Mouse (Mus musculus) forebrain, postnatal 0 days (tissue): ENCODE data around the gene Sgip1. TPM values are rescaled to one million over a fixed set of nuclear protein-coding genes. Genes with fewer than 3 reads are reported as not detected.

Experiments used
- ATAC-seq: fragments of 200-750 bp; cut with Nextera tagmentation; 2 replicates; pipeline ENCODE4 v1.8.0; 2017; ENCODE audit warnings: mild to moderate bottlenecking, moderate library complexity
- DNase-seq: peaks from one replicate; pipeline ENCODE4 v3.0.0-alpha.2; 2015
- H3K27ac ChIP-seq: fragments of 300-500 bp; sonication (generic); 2 replicates; pipeline ENCODE4 v1.5.1; 2014; ENCODE audit warnings: low read depth, mild to moderate bottlenecking, antibody characterized with exemption, low read length, moderate library complexity, mixed read lengths
- H3K27me3 ChIP-seq: fragments of 300-500 bp; sonication (generic); 2 replicates; pipeline ENCODE4 v1.6.1; 2014; ENCODE audit warnings: mild to moderate bottlenecking, low read length, mixed read lengths; ENCODE audit not compliant: insufficient read depth
- H3K36me3 ChIP-seq: fragments of 300-500 bp; sonication (generic); 2 replicates; pipeline ENCODE4 v1.6.1; 2014; ENCODE audit warnings: mild to moderate bottlenecking, moderate library complexity; ENCODE audit not compliant: insufficient read depth
- H3K4me1 ChIP-seq: fragments of 300-500 bp; sonication (generic); 2 replicates; pipeline ENCODE4 v1.6.1; 2014; ENCODE audit warnings: antibody characterized with exemption; ENCODE audit not compliant: insufficient read depth
- H3K4me2 ChIP-seq: fragments of 300-500 bp; sonication (generic); 2 replicates; pipeline ENCODE4 v1.6.1; 2014; ENCODE audit warnings: low read depth, mild to moderate bottlenecking, moderate library complexity
- H3K4me3 ChIP-seq: fragments of 300-500 bp; sonication (generic); 2 replicates; pipeline ENCODE4 v1.5.1; 2014; ENCODE audit warnings: low read depth, low read length, mixed read lengths
- H3K9ac ChIP-seq: fragments of 300-500 bp; sonication (generic); 2 replicates; pipeline ENCODE4 v1.6.1; 2014; ENCODE audit warnings: mild to moderate bottlenecking
- H3K9me3 ChIP-seq: fragments of 300-500 bp; sonication (generic); 2 replicates; pipeline ENCODE4 v1.6.1; 2016; ENCODE audit warnings: low read length
- CTCF ChIP-seq: sonication (generic); IDR thresholded peaks from 2 replicates; pipeline ENCODE4 v1.5.1; 2016; ENCODE audit warnings: antibody characterized with exemption, control low read depth, low read depth
- WGBS: fragments of 180-500 bp; shearing (Covaris S2); extraction: QIAGEN DNeasy Blood & Tissue Kit; methylation state at CpG from one replicate; pipeline ENCODE4 v1.1.7; 2014; 5-methylcytosine and 5-hydroxymethylcytosine counted together
- polyA plus RNA-seq: library from polyadenylated mRNA; unstranded; fragments of >200 nt; fragmentation: Nextera tagmentation; extraction: Ambion mirVana; gene quantifications from 2 replicates; pipeline ENCODE4 v1.2.1, GENCODE M21; 2015
- total RNA-seq: library from RNA; depleted of rRNA; stranded (reverse); fragments of >200 nt; gene quantifications from 2 replicates; pipeline ENCODE4 v1.2.3, GENCODE M21; 2014

Sgip1 gene
- total and polyA plus RNA-seq, 2 experiments from 2014 or later: 59.4 to 61.4 TPM

DNA sequence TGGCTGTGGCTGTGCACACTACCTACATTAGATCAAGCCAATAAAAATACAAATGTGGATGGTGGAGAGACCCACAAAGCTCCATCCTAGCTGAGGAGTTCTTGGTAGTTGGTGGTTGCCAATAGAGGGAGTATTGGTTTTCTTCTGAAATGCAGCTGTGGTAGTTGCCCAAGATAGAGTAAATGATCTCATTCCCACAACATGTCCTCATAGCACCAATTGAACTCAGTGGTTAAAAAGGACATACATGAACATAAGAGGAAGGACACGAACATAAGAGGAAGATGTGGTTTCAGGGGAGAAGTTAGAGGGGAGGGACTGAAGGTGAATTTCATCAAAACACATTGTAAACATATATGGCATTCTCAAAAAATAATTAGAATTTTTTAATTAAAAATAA is 21.1 kb upstream of the Sgip1 start:
- no peak overlapping the region for H3K4me2 ChIP-seq
- H3K4me3 ChIP-seq: no peak overlapping the region
- TF ChIP-seq CTCF: no peak
- H3K9me3 ChIP-seq: no peaks in the 10 kb centered on the region
- no peak overlapping the region for H3K27ac ChIP-seq
- H3K9ac ChIP-seq: no peak overlapping the region
- H3K4me1 ChIP-seq: no peaks in the 10 kb centered on the region
- no peaks in the 10 kb centered on the region for H3K36me3 ChIP-seq
- 89% methylated on average over 1 of the region's 1 CpGs for WGBS
- ATAC-seq (no peak), DNase-seq (no peak)
- no peaks in the 10 kb centered on the region for H3K27me3 ChIP-seq

DNA sequence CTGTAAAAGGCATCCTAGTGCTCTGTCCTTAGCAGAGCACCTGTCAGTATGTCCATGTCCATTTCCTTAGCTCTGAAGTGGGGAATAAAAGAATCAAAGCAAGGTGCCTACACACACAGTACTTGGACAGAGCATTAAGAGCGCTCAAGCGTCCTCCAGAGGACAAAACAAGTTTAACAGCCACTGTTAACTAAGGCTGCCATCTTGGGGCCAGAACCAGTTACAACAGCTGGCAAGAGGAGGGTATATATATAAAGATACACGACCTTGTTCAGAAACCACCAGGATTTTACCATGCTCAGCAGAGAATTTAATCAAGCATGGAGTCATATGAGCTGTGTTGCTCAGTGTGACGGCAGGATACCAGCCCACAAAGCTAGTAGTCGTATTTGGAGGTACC is 16.7 kb upstream of the Sgip1 start:
- ATAC-seq: no peak
- DNase-seq: no peak

DNA sequence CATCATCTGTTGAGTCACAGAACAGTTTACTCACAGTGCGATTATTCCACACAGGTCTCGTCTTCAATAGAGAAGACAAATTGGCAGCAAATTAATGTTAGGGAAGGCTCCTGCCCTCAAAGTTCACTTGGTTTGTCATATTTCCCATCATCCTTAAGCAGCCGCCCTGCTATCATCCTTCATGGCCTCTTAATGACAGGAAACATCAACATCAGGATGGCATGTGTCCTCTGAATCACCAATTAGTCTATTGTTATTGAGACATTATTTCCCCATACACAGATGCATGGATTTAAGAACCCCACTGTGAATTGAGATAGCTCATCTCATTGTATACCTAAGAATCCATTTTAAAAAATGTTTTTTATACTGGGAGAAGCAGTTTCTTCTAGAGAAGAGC is 10.1 kb upstream of the Sgip1 start:
- no peak for ATAC-seq

More for the DNA sequence above, 16.7 kb upstream of the Sgip1 start:
- Histone ChIP-seq H3K9me3 (no peaks in the 10 kb centered on the region), H3K27ac (no peak overlapping the region), H3K4me1 (no peaks in the 10 kb centered on the region), H3K27me3 (no peaks in the 10 kb centered on the region), H3K4me3 (no peak overlapping the region), H3K9ac (no peak overlapping the region), H3K36me3 (no peaks in the 10 kb centered on the region), H3K4me2 (no peak overlapping the region)
- no peak for TF ChIP-seq CTCF
- 72% methylated on average over 5 of the region's 5 CpGs for WGBS

DNA sequence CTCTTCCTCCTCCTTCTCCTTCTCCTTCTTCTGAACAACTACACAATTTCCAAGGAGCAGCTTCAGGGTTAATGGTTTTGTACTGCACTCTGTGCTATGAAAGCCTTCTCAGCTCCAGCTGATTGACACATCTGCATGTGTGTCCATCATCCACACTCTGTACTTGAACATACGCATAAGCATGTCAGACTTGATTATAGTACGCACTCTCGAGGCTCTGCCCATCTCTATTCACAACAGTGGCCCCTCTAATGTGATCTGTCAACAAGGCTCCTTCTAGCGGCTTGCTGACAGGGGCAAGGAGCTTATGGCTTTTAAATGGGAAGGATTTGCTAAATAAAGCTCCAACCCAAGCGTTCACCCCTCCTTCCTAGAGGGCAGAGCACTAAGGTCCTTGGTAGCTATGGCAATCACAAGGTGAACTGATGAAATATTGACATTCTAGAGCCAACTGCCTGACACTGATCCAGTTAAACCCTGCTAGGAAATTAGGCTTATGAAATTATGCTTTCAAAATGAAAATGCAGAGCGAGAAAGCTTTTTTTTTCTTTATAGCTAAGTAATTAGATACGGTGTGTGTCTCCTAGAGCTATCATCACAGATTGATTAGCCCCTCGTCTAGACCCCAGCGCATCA is 7.0 kb upstream of the Sgip1 start:
- H3K36me3 ChIP-seq: no peaks in the 10 kb centered on the region
- ATAC-seq (no peak), DNase-seq (no peak)
- H3K27me3 ChIP-seq: no peaks in the 10 kb centered on the region
- 61% methylated on average over 9 of the region's 9 CpGs for WGBS
- H3K9ac ChIP-seq: no peak overlapping the region
- TF ChIP-seq CTCF: no peak
- H3K4me2 ChIP-seq: no peak overlapping the region
- H3K4me1 ChIP-seq: no peaks in the 10 kb centered on the region
- no peak overlapping the region for H3K27ac ChIP-seq
- H3K4me3 ChIP-seq: no peak overlapping the region
- no peaks in the 10 kb centered on the region for H3K9me3 ChIP-seq

More for the DNA sequence above, 10.1 kb upstream of the Sgip1 start:
- Histone ChIP-seq H3K9me3 (no peaks in the 10 kb centered on the region), H3K4me1 (no peaks in the 10 kb centered on the region), H3K9ac (no peak overlapping the region), H3K4me3 (no peak overlapping the region), H3K27ac (no peak overlapping the region), H3K27me3 (no peaks in the 10 kb centered on the region), H3K36me3 (no peaks in the 10 kb centered on the region), H3K4me2 (no peak overlapping the region)
- TF ChIP-seq CTCF: no peak
- no peak for DNase-seq
- 90% methylated on average over 3 of the region's 3 CpGs for WGBS

DNA sequence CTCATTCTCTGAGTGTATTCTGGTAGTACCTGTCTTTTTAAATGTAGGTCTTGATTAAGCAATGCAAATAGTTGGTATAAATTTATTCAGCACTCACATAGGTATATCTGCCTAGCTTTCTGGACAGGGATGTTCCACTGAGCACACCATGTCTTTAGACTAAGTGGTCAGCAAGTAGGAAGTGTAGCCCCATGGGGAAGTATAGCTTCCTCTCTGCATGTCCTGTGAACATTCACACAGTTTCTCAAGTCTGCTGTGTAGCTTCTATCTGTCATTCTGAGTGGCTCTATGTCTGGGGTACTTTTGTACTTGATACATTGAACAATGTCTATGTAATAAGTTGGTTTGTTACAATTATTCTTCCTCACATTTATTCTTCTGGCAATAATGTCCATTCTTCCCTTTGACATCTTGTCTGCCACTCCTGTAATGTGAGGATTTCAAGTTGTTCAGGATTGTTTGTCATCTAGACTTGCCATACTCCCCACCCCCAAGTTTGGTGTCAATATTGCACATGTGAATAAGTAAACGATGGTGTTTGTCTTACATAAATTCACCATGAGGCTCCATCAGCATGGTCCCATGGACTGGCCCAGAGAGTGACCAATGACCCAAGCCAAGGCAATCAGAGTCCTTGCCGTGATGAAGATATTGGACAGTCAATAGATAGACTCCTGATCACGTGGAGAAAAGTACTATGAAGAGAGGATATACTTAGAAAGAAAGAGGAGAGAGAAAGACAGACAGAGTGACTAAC is 12.4 kb downstream of the Sgip1 start:
- WGBS: 71% methylated on average over 3 of the region's 3 CpGs
- Histone ChIP-seq H3K4me2 (no peak overlapping the region), H3K9me3 (no peaks in the 10 kb centered on the region), H3K27me3 (no peaks in the 10 kb centered on the region), H3K9ac (no peak overlapping the region), H3K36me3 (no peaks in the 10 kb centered on the region), H3K27ac (no peak overlapping the region), H3K4me1 (no peaks in the 10 kb centered on the region), H3K4me3 (no peak overlapping the region)
- ATAC-seq: no peak
- no peak for DNase-seq
- TF ChIP-seq CTCF: no peak

DNA sequence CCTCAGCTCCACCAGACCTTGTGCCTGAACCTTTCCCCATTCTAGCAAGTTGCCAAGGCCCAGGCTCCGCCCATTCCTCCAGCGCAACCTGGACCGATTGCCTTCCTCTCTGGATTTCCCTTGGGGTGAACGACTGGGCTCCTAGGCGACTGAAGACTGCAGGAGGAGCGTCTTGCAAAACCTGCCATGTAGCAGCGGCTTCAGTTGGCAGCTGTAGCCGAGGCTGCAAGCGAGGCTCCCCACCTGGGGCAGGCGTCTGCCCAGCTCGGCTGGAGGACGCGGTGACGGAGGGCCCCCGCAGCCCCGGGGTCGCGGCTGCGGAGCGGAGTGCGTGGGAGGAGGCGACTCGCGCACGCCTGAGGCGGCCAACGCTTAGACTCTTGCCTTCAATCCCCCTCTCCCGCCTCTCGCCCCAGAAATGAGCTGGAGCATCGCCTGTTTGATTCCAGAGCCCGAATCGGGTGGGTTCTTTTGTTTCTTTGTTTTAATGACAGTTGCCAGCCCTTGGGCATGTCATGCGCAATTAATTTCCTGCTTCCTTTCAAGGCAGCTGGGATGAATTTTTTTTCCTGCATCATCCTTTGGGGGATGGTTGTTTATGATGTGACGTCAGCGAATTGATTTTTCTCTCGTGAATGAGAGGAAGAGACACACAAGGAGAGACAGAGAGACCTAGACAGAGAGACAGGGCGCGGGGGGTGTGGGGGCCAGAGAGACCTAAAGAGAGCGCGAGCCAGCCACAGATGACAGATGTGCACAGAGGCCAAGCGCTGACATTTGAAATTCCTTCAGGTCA is 18.2 kb downstream of the Sgip1 start:
- H3K4me3 ChIP-seq: peak overlapping the region; percentile 55
- under 1% methylated on average over 41 of the region's 41 CpGs for WGBS
- H3K9ac ChIP-seq: peak overlapping the region; percentile 94
- H3K4me1 ChIP-seq: peaks cover 18% of the 10 kb centered on the region
- peak overlapping the region; percentile 99 for H3K27ac ChIP-seq
- ATAC-seq: peak; percentile 58
- no peaks in the 10 kb centered on the region for H3K9me3 ChIP-seq
- no peak for TF ChIP-seq CTCF
- H3K4me2 ChIP-seq: peak overlapping the region; percentile 80
- peak; percentile 89 for DNase-seq
- no peaks in the 10 kb centered on the region for H3K36me3 ChIP-seq
- no peaks in the 10 kb centered on the region for H3K27me3 ChIP-seq
